Mouse (Mus musculus) layer of hippocampus, adult 8-10 months (tissue): ENCODE data around the gene Gm29776. TPM values are rescaled to one million over a fixed set of nuclear protein-coding genes. Genes with fewer than 3 reads are reported as not detected.

Source experiments
- DNase-seq, 2 experiments: peaks; one replicate each; pipeline ENCODE4 v3.0.0; 2022; ENCODE audit warnings: low spot score in 2 of 2
- total RNA-seq, 4 experiments: library from RNA; stranded (reverse); gene quantifications; 2 replicates each; pipeline ENCODE4 v1.2.4; 2022

Gm29776 gene
- total RNA-seq, result under 1 TPM in 1 of 4 experiments, not detected in 3; 0.18 TPM

DNA sequence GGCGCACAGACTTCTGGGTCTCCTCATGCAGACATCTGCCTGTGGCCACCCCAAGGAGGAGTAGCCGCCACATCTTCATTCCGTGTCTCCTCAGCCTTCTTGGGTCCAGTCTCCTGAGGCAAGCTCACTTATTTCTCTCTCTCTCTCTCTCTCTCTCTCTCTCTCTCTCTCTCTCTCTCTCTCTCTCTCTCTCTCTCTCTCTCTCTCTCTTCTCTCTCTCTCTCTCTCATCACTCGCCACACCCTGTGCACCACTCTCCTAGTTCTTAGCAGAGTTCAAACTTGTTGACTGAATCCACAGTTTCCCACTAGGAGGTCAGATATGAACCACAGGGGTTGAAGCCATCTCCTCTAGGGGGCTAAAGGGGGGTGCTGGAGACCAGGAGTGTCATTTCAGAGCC lies at the start of gene Gm29776:
Gene Gm29776, minus strand, starts transcription at position 101 of the 400 bp plus-strand sequence.
- DNase-seq, result no peak

DNA sequence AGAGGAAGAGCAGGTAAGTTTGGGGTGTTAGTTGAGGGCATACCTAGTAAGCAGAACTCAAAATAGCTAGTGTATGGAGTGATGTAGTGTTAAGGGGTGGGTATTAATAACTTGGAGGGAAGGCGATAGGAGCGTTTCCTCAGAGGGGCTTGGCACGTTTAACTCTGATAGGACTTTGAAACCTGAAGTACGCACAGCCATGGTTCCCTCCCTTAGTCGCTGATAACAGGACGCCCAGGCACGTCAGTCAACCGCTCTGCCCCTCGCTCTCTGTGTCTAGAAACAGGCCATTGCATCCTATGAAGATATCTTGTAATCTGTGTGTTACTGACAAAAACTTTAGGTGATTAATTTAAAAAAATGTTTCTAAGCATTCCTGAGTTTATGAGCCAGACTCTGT lies 47.4 kb upstream of the Gm29776 start:
- no peak for DNase-seq

DNA sequence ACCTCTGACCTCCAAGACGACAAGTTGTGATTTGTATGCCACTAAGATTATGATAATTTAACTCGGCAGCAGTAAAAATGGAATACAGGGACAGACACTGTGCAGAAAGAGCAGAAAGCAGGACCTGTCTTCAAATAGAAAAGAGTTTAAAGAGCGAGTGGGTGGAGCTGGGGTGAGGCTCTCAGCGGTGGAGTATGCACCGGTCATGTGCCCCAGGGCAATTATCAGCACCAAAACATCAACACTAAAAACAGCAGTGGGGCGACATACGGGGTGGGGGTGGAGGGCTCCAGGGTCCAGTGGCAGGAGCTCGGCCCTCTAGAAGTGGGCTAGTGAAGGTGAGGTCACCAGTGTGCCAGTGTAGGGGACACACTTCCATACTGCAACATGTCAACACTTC lies 45.8 kb upstream of the Gm29776 start:
- DNase-seq, result no peak

DNA sequence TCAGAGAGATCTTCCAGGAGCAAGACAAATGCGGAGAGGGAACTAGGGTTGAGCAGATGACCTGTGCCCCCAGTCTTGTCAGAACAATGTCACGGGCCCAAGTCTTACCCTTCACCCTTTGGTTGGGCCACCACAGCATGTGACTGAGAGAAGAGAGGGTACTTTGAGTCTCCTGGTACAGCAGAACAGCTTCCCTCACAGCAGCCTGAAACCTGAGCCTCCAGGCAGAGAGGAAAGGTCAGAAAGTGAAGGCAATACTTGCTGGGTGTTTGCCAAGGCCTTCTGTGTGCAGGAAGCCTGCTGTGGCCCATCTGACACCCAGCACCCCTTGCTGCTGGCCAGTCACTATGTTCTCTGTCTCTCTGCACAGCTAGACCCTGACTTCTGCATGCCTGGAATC lies 43.7 kb upstream of the Gm29776 start:
- DNase-seq, result no peak

- DNase-seq, result no peak
Observed at GRCm38 (mm10) chr14:54741721-54742120, 43.1 kb upstream of the Gm29776 start.

DNA sequence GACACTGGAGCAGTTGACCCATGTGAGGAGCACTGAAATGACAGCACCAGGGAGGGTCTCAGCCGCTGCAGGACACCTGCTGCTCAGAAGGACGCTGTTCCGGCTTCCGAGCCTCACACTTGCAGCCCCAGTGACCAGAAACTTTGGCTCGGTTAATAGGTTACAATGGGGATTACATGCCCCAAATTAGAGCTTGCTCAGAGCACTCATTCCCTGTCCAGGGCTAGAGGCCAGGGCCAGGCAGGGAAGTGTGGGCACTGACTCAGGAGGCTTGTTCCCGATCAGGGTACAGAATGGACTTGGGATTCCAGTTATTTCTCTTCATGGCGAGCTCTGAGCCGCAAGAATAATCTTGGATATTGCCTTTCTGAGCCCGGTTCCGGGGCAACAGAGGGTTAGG lies 39.0 kb upstream of the Gm29776 start:
- no peak for DNase-seq

DNA sequence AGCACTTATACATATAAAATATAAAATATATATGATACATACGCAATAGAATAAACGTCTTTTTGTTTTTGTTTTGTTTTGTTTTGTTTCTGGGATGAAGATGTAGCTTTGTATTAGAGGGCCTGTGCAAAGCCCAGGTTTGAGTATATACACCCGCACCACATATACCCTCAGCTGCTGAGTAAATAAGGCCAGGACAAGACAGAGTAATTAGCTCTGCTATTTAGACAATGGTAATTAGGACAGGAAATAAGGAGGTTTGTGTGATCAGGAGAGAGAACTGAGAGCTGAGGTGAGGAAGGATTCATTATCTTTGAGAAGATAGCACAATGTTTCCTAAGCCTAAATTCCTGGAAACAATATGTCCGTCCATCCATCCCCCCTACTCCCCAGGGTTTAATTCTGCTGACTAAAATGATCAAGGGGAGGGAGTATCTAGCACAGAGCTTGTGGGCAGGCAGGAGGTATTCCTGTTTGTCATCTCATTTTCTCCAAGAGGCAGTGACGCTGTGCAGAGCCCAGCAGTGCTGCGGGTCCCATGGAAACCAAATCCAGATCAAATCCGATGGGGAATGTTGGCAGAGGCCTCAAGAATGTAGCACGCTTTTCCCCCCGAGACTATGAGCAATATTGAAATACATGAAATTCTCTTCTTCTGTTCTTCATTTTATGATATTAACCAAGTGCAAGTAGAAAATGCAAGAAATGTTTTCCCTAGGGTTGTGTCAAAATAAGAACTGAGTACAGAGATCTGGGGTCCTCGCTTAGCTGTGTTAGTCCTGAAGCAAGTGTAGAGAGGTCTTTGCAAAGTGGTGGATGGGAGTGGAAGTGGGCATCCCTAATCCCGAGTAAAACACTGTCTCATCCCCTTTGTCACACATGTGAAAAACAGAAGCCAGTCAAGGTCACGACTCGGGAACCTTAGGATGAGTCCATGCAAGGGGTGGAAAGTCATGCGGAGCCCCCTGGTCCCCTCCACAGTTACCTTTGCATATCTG lies 38.2 kb upstream of the Gm29776 start:
- DNase-seq, result peak; percentile 64 to 70

- no peak for DNase-seq
Observed at GRCm38 (mm10) chr14:54735221-54735620, 36.6 kb upstream of the Gm29776 start.

GRCm38 (mm10) chr14:54734004-54734403 lies 35.4 kb upstream of the Gm29776 start:
- no peak for DNase-seq

- no peak for DNase-seq
Observed at GRCm38 (mm10) chr14:54732206-54732605, 33.6 kb upstream of the Gm29776 start.

DNA sequence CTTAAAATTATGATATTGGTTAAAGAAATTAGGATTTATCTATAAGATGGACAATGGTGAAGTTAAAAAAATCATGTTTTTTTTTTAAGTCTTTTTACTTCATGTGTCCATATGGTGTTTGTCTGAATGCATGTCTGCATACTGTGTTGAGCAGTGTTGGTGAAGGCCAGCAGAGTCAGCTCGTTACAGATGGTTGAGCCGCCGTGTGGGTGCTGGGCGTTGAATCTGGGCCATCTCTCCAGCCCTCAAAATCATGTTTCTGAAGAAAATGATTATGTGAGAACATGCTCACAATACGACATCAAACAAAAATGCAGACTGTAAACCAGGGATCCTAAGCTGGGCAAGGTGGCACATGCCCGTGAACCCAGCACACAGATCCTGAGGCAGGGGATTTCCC lies 31.7 kb upstream of the Gm29776 start:
- peak in 1 of 2 experiments; percentile 61 for DNase-seq

GRCm38 (mm10) chr14:54728823-54729653 lies 30.4 kb upstream of the Gm29776 start:
- no peak for DNase-seq

- no peak for DNase-seq
Observed at GRCm38 (mm10) chr14:54727565-54727964, 28.9 kb upstream of the Gm29776 start.

GRCm38 (mm10) chr14:54724049-54724448 lies 25.4 kb upstream of the Gm29776 start:
- DNase-seq, result no peak

DNA sequence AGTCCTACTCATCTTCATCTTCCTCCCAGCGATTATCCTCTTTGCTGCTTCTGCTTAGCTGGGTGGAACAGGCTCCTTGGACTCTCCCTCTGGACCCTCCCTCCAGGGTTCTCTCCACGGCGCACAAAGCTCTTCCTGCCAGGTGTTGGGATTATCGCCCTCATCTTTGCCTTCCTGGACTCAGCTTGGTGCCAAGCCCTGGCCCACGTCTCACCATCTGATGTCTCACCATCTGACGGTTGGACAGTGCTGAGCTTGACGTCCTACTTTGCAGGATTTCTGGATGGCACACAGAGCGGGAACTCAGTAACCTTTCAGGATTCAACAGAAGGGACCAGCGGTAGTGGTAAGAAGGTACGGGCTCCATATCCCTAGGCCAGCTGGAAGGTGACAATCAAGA lies 23.1 kb upstream of the Gm29776 start:
- DNase-seq, result no peak

GRCm38 (mm10) chr14:54720654-54721350 lies 22.2 kb upstream of the Gm29776 start:
- DNase-seq, result no peak

- DNase-seq, result no peak
Observed at GRCm38 (mm10) chr14:54720041-54720440, 21.4 kb upstream of the Gm29776 start.

DNA sequence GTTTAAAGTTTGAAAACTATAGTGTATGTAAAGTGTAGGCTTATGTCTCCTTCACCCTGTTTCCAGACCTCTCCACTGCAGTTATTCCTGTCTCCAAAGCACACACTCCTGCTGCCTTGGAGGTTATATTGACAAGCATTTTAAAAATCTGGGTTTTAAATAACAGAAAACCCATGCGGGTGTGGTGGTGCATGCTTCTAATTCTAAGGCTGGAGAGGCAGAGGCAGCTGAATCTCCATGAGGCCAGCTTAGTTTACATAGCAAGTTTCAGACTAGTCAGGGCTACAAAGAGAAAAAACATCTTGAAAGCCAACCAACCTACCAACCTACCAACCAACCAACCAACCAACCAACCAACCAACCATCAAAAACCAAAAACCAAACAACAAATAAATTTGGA lies 16.8 kb upstream of the Gm29776 start:
- no peak for DNase-seq

DNA sequence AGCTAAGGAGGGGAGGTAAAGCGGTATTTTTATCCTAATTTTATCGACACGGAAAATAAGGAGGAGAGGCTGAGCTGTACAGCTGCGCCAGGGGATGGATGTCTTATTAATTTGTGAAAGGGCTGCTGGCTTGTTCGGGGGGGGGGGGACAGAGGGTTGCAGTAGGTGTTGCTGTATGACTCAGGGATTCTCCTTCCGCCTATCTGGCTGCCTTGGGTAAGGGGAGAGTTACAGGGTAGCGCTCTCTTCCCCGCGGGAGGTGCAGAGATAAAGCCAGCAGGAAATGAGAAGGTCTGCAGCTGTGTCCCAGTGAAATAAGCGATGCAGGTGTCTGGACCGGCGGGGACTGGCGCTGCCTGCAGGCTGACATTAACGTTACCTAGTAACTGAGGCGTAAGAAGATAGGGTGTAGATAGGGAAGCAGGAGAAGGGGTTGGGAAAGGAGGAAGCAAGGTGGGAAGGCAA lies 16.0 kb upstream of the Gm29776 start:
- no peak for DNase-seq

DNA sequence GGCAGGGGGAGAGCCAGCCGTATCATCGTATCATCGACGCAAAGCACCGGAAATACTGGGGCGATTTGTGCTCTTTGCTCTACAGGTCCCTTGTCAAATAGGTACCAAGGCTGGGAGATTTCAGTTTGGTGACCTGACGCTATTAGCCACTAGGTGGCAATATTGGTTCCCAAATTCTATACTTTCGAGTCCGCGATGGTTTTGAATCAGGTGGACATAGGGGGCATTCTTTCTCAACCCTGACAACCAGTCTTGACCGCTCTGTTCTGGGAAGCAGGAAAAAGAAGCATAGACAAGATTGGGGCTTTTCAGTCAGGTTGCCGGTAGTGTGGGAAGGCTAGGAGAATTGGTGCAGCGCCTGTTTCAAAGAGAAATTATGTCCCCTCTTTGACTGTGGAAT lies 15.5 kb upstream of the Gm29776 start:
- DNase-seq, result peak; percentile 60 to 86

GRCm38 (mm10) chr14:54712861-54713260 lies 14.2 kb upstream of the Gm29776 start:
- DNase-seq, result no peak
